Mouse (Mus musculus) olfactory bulb, adult 2 months (tissue): ENCODE results near the gene Lgals12. TPM values are rescaled to one million over a fixed set of nuclear protein-coding genes. Genes with fewer than 3 reads are reported as not detected.

ENCODE experiments used
- H3K27ac ChIP-seq: fragments of 200-500 bp; 2 replicates; pipeline ENCODE4 v1.5.1; 2012; ENCODE audit warnings: low read depth, low read length; ENCODE audit not compliant: insufficient read depth
- H3K4me1 ChIP-seq: fragments of 200-500 bp; 2 replicates; pipeline ENCODE4 v1.6.1; 2012; ENCODE audit warnings: low read length; ENCODE audit not compliant: control insufficient read depth, insufficient read depth
- H3K4me3 ChIP-seq: fragments of 200-500 bp; 2 replicates; pipeline ENCODE4 v1.5.1; 2012; ENCODE audit warnings: mild to moderate bottlenecking, low read depth, low read length, moderate library complexity; ENCODE audit not compliant: insufficient read depth
- CTCF ChIP-seq: fragments of 200-500 bp; IDR thresholded peaks from 2 replicates; pipeline ENCODE4 v1.5.1; 2012; ENCODE audit warnings: low read depth, mild to moderate bottlenecking, low read length, moderate library complexity; ENCODE audit not compliant: insufficient read depth
- POLR2A ChIP-seq: fragments of 200-500 bp; IDR thresholded peaks from 2 replicates; pipeline ENCODE4 v1.6.1; 2012; ENCODE audit warnings: mild to moderate bottlenecking, low read depth, low read length, moderate library complexity; ENCODE audit not compliant: insufficient read depth
- WGBS: fragments of 180-500 bp; shearing (Covaris S2); methylation state at CpG from one replicate; pipeline ENCODE4 v1.1.7; 2018; 5-methylcytosine and 5-hydroxymethylcytosine counted together
- polyA plus RNA-seq: library from polyadenylated mRNA; stranded (reverse); fragments of >200 nt; gene quantifications from 2 replicates; pipeline ENCODE4 v1.2.4, GENCODE M21; 2012; ENCODE audit warnings: low replicate concordance; ENCODE audit not compliant: missing spikeins, insufficient read depth, insufficient read length

Lgals12 gene
- polyA plus RNA-seq, 1 experiment: not detected

GRCm38 (mm10) chr19:7553441-7553840 lies 53.6 kb downstream of the Lgals12 start:
- Histone ChIP-seq H3K4me3 (no peak overlapping the region), H3K4me1 (peaks cover 6% of the 10 kb centered on the region), H3K27ac (no peak overlapping the region)
- TF ChIP-seq POLR2A (no peak), CTCF (no peak)

- H3K27ac ChIP-seq: no peak overlapping the region
- H3K4me1 ChIP-seq: peaks cover 2% of the 10 kb centered on the region
- H3K4me3 ChIP-seq: no peak overlapping the region
- TF ChIP-seq POLR2A (no peak), CTCF (no peak)
- WGBS: 88% methylated on average over 2 of the region's 2 CpGs
Measured at GRCm38 (mm10) chr19:7552301-7552673, 54.7 kb downstream of the Lgals12 start.

- 78% methylated on average over 4 of the region's 4 CpGs for WGBS
- H3K27ac ChIP-seq: no peak overlapping the region
- no peak overlapping the region for H3K4me3 ChIP-seq
- no peaks in the 10 kb centered on the region for H3K4me1 ChIP-seq
- TF ChIP-seq CTCF: no peak
- no peak for TF ChIP-seq POLR2A
Measured at GRCm38 (mm10) chr19:7551550-7552300, 55.3 kb downstream of the Lgals12 start.

GRCm38 (mm10) chr19:7548924-7549323 lies 58.1 kb downstream of the Lgals12 start:
- TF ChIP-seq CTCF (no peak), POLR2A (no peak)
- no peak overlapping the region for H3K27ac ChIP-seq
- H3K4me1 ChIP-seq: no peaks in the 10 kb centered on the region
- 93% methylated on average over 3 of the region's 3 CpGs for WGBS
- no peak overlapping the region for H3K4me3 ChIP-seq

Other genes starting within 250 kb of the Lgals12 start
- not detected in 2 replicates for gene Spindoc, start 224.2 kb downstream of the Lgals12 start, polyA plus RNA-seq
- gene 2700081O15Rik, start 189.6 kb downstream of the Lgals12 start, polyA plus RNA-seq: 113 TPM in 1 of 2 replicates, not detected in the other
- 345 and 642 TPM in 2 replicates for gene Rtn3, start 123.9 kb downstream of the Lgals12 start, polyA plus RNA-seq
- gene Atl3, start 113.2 kb downstream of the Lgals12 start, polyA plus RNA-seq: not detected in 2 replicates
- gene Pla2g16, start 49.7 kb downstream of the Lgals12 start, polyA plus RNA-seq: not detected in 2 replicates
- not detected in 2 replicates for gene Hrasls5, start 5.3 kb upstream of the Lgals12 start, polyA plus RNA-seq
- not detected in 2 replicates for gene Slc22a19, start 104.1 kb upstream of the Lgals12 start, polyA plus RNA-seq
- gene Slc22a26, start 195.5 kb upstream of the Lgals12 start, polyA plus RNA-seq: not detected in 2 replicates